Mouse (Mus musculus) CD4-positive, CD25-positive, alpha-beta regulatory T cell, adult 4 months (primary cell): ENCODE data around the gene Svbp. TPM values are rescaled to one million over a fixed set of nuclear protein-coding genes. Genes with fewer than 3 reads are reported as not detected.

Experiments used
- ATAC-seq: one replicate; pipeline ENCODE4 v1.8.0; 2017
- polyA plus RNA-seq, 2 experiments: library from polyadenylated mRNA; unstranded; fragments of 100-300 nt; shearing (Covaris generic); gene quantifications; one replicate each; pipeline ENCODE4 v1.2.1; 2017

The Svbp gene
- polyA plus RNA-seq, 2 experiments from 2014 or later, result 53.0 to 54.8 TPM

DNA sequence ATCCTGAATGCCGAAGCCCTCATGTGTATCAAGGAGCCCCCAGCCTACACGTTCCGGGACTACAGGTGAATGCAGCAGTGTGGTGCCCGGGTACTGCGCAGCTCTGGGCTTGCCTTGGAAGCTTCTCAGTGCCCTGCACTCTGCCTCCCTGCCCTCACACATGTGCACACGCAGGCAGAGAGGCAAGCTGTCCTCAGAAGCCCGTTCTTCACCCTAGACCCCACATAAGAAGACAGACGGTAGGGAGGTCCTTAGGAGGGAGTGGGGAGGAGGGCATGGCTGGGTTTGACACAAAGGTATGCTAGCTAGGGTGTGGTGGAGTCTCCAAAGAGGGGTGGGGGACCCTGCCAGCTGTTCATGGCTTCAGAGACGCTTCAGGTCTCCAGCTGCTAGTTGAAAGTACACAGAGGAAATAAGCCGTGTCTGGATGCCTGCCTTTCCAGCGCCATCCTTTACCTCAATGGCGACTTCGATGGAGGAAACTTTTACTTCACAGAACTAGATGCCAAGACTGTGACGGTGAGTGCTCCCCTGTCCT is 51.7 kb downstream of the Svbp start:
- no peak for ATAC-seq

DNA sequence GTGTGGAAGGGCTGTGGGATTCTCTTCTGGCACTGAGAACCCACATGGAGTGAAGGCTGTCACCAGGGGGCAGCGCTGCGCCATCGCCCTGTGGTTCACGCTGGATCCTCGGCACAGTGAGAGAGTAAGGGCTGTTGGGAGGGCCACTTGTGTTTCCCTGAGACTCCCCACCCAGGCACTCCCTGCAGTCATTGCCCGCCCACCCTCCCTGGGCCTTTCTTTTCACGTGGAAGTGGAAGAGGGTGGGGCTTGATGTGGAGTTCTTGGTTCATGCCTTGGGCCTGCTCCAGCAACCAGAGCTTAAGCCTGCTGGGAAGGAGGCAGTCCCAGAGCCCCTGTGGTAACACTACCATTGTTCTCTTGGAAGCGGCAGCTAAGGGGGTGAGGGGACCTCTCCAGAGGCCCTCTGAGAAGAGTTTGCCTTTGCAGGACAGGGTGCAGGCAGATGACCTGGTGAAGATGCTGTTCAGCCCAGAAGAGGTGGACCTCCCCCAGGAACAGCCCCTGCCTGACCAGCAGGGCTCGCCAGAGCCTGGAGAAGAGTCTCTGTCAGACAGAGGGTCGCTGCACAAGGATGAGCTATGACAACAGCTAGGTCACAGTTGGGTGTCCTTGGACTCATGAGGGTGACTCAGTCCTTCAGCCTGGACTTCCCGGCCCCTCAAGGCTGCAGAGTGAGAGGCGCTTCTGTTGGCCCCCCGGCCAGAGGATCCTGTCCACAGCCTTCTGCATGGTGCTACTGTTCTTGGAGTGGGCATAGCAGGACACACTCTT is 52.5 kb downstream of the Svbp start:
- peak; percentile 75 for ATAC-seq

DNA sequence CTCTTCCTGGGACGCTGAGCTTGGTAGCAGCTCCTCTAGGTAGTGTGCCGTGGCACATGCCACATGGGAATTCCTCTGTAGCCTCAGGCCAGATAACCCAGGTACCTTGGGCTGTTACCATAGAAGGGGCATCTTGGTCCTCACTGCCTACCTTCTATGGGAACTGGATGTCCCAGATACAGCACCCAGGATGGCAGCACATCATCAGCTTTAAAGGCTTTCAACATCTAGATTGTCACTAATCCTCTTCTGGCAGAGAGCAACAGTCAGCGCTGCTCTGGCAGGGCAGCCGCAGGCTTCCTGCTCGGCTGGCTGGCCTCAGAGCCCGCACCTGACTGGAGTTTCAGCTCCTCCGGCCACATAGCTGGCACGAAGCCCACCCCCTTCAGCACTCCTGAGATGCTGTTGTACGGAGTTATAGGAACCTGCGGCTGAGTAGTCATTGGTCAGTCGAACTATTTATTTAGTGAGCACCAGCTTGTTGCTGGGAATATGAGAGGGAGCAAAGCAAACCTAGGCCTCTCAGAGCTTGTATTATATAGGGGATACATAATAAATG is 53.4 kb downstream of the Svbp start:
- no peak for ATAC-seq

Other genes with a start within 250 kb of the Svbp start
- not detected for gene Lao1, start 233.7 kb upstream of the Svbp start, polyA plus RNA-seq
- 10 to 100 TPM; 33.8 to 49.9 TPM for gene Slc2a1, start 86.6 kb upstream of the Svbp start, polyA plus RNA-seq
- 1 to 10 TPM; 3.5 to 4.8 TPM for gene Zfp691, start 21.1 kb upstream of the Svbp start, polyA plus RNA-seq
- gene Ermap, start 5.3 kb upstream of the Svbp start, polyA plus RNA-seq, result not detected
- gene Tmem269, start 22.9 kb downstream of the Svbp start, polyA plus RNA-seq, result not detected
- 1 to 10 TPM; 6.2 to 9.6 TPM for gene AU022252, start 37.4 kb downstream of the Svbp start, polyA plus RNA-seq
- gene P3h1, start 37.6 kb downstream of the Svbp start, polyA plus RNA-seq, result 1 to 10 TPM; 1.1 to 1.2 TPM
- gene Cldn19, start 60.1 kb downstream of the Svbp start, polyA plus RNA-seq, result not detected
- 100 to 1,000 TPM; 152 to 163 TPM for gene Ybx1, start 99.3 kb downstream of the Svbp start, polyA plus RNA-seq
- 10 to 100 TPM; 30.4 to 45.3 TPM for gene Ppih, start 125.2 kb downstream of the Svbp start, polyA plus RNA-seq
- 1 to 10 TPM; 7.2 to 8.0 TPM for gene Ccdc30, start 220.2 kb downstream of the Svbp start, polyA plus RNA-seq
- gene Ppcs, start 227.1 kb downstream of the Svbp start, polyA plus RNA-seq, result 10 to 100 TPM; 54.7 to 60.9 TPM
- under 1 TPM in 1 of 2 experiments, not detected in 1; 0.43 TPM for gene Zmynd12, start 227.5 kb downstream of the Svbp start, polyA plus RNA-seq